Mouse (Mus musculus): ENCODE measurements around the gene Csnk1g1. TPM values are rescaled to one million over a fixed set of nuclear protein-coding genes. Genes with fewer than 3 reads are reported as not detected.
A peak's percentile ranks its signal among the peaks of the same experiment; 100 is the strongest.

Gene Csnk1g1
- polyA plus RNA-seq (2015; fragmentation: Nextera tagmentation; extraction: Ambion mirVana), result 13.6 and 14.7 TPM in 2 replicates

GRCm38 (mm10) chr9:65908394-65909300 lies at the start of gene Csnk1g1, which contains the start of gene Trip4:
Gene Csnk1g1 (plus strand): TSS chr9:65908924.
Gene Trip4 (minus strand): TSS chr9:65908794.
- Histone ChIP-seq H3K4me2 (peak within 1 kb of the TSS; percentile 78), H3K27me3 (no peaks in the 10 kb centered on the region), H3K27ac (peak within 1 kb of the TSS; percentile 94), H3K36me3 (peaks cover 14% of the 10 kb centered on the region), H3K9me3 (no peaks in the 10 kb centered on the region), H3K4me3 (peak within 1 kb of the TSS; percentile 86), H3K9ac (peak within 1 kb of the TSS; percentile 83), H3K4me1 (peaks cover 10% of the 10 kb centered on the region; the same call in 1 of the 2 replicates)
- peak; percentile 99 for ATAC-seq (ENCODE audit: borderline replicate concordance, extremely low read depth, low FRiP score, low TSS enrichment)
- WGBS, result under 1% methylated on average over 38 of the region's 38 CpGs

GRCm38 (mm10) chr9:65859656-65860055 lies 49.1 kb upstream of the Csnk1g1 start:
- H3K4me2 ChIP-seq, result no peak overlapping the region
- no peak for ATAC-seq (ENCODE audit: borderline replicate concordance, extremely low read depth, low FRiP score, low TSS enrichment)
- no peak overlapping the region for H3K4me3 ChIP-seq
- H3K4me1 ChIP-seq, result no peaks in the 10 kb centered on the region
- H3K9me3 ChIP-seq, result no peaks in the 10 kb centered on the region
- peaks cover 49% of the 10 kb centered on the region for H3K36me3 ChIP-seq
- H3K9ac ChIP-seq, result no peak overlapping the region
- WGBS, result 58% methylated on average over 1 of the region's 1 CpGs
- H3K27me3 ChIP-seq, result no peaks in the 10 kb centered on the region
- H3K27ac ChIP-seq, result no peak overlapping the region

- Histone ChIP-seq H3K9ac (peak overlapping the region; percentile 65), H3K4me1 (peaks cover 12% of the 10 kb centered on the region; the same call in 1 of the 2 replicates), H3K27ac (peak overlapping the region; percentile 83), H3K4me2 (peak overlapping the region; percentile 74), H3K9me3 (no peaks in the 10 kb centered on the region), H3K27me3 (no peaks in the 10 kb centered on the region), H3K36me3 (peaks cover 6% of the 10 kb centered on the region), H3K4me3 (peak overlapping the region; percentile 58)
- under 1% methylated on average over 37 of the region's 37 CpGs for WGBS
- ATAC-seq (ENCODE audit: borderline replicate concordance, extremely low read depth, low FRiP score, low TSS enrichment), result peak; percentile 97
Observed at GRCm38 (mm10) chr9:65884564-65885315, 24.0 kb upstream of the Csnk1g1 start.

GRCm38 (mm10) chr9:65890143-65890628 lies 18.5 kb upstream of the Csnk1g1 start, which contains the start of gene Pclaf:
Gene Pclaf (plus strand): TSS chr9:65890237.
- Histone ChIP-seq H3K36me3 (peaks cover 18% of the 10 kb centered on the region), H3K4me2 (peak within 1 kb of the TSS; percentile 86), H3K9ac (peak within 1 kb of the TSS; percentile 71), H3K27ac (peak within 1 kb of the TSS; percentile 49), H3K27me3 (no peaks in the 10 kb centered on the region), H3K4me3 (peak within 1 kb of the TSS; percentile 62), H3K9me3 (no peaks in the 10 kb centered on the region), H3K4me1 (peaks cover 21% of the 10 kb centered on the region)
- WGBS, result 0% methylated on average over 21 of the region's 21 CpGs
- peak; percentile 97 for ATAC-seq (ENCODE audit: borderline replicate concordance, extremely low read depth, low FRiP score, low TSS enrichment)

GRCm38 (mm10) chr9:65891126-65891525 lies 17.6 kb upstream of the Csnk1g1 start:
- Histone ChIP-seq H3K4me2 (peak overlapping the region; percentile 86), H3K4me1 (peaks cover 15% of the 10 kb centered on the region), H3K9ac (peak overlapping the region; percentile 71), H3K4me3 (peak overlapping the region; percentile 62), H3K27me3 (no peaks in the 10 kb centered on the region), H3K36me3 (peaks cover 25% of the 10 kb centered on the region), H3K27ac (0 out of 2 replicates have a peak overlapping the region, but pooled peaks have one; percentile 29), H3K9me3 (no peaks in the 10 kb centered on the region)
- under 1% methylated on average over 5 of the region's 5 CpGs for WGBS
- no peak for ATAC-seq (ENCODE audit: borderline replicate concordance, extremely low read depth, low FRiP score, low TSS enrichment)

GRCm38 (mm10) chr9:65896977-65897376 lies 11.7 kb upstream of the Csnk1g1 start:
- Histone ChIP-seq H3K9ac (no peak overlapping the region), H3K4me3 (no peak overlapping the region), H3K27me3 (no peaks in the 10 kb centered on the region), H3K36me3 (peaks cover 52% of the 10 kb centered on the region), H3K4me2 (no peak overlapping the region), H3K4me1 (peaks cover 6% of the 10 kb centered on the region), H3K9me3 (no peaks in the 10 kb centered on the region), H3K27ac (no peak overlapping the region)
- 79% methylated on average over 2 of the region's 2 CpGs for WGBS
- ATAC-seq (ENCODE audit: borderline replicate concordance, extremely low read depth, low FRiP score, low TSS enrichment), result no peak

GRCm38 (mm10) chr9:65902879-65903278 lies 5.8 kb upstream of the Csnk1g1 start:
- no peaks in the 10 kb centered on the region for H3K9me3 ChIP-seq
- WGBS, result 96% methylated on average over 3 of the region's 3 CpGs
- H3K4me3 ChIP-seq, result no peak overlapping the region
- peaks cover 39% of the 10 kb centered on the region for H3K36me3 ChIP-seq
- H3K9ac ChIP-seq, result no peak overlapping the region
- ATAC-seq (ENCODE audit: borderline replicate concordance, extremely low read depth, low FRiP score, low TSS enrichment), result no peak
- H3K4me1 ChIP-seq, result peaks cover 3% of the 10 kb centered on the region; the same call in 1 of the 2 replicates
- H3K27ac ChIP-seq, result no peak overlapping the region
- H3K4me2 ChIP-seq, result no peak overlapping the region
- H3K27me3 ChIP-seq, result no peaks in the 10 kb centered on the region

GRCm38 (mm10) chr9:65903419-65903818 lies 5.3 kb upstream of the Csnk1g1 start:
- Histone ChIP-seq H3K9ac (no peak overlapping the region), H3K4me1 (peaks cover 5% of the 10 kb centered on the region; the same call in 1 of the 2 replicates), H3K27ac (no peak overlapping the region), H3K27me3 (no peaks in the 10 kb centered on the region), H3K4me3 (no peak overlapping the region), H3K4me2 (no peak overlapping the region), H3K36me3 (peaks cover 38% of the 10 kb centered on the region), H3K9me3 (no peaks in the 10 kb centered on the region)
- ATAC-seq (ENCODE audit: borderline replicate concordance, extremely low read depth, low FRiP score, low TSS enrichment), result no peak

GRCm38 (mm10) chr9:65909301-65909801 lies 627 bp downstream of the Csnk1g1 start:
- H3K27ac ChIP-seq, result peak overlapping the region; percentile 94
- H3K4me1 ChIP-seq, result peaks cover 10% of the 10 kb centered on the region; the same call in 1 of the 2 replicates
- under 1% methylated on average over 34 of the region's 34 CpGs for WGBS
- H3K9ac ChIP-seq, result peak overlapping the region; percentile 83
- ATAC-seq (ENCODE audit: borderline replicate concordance, extremely low read depth, low FRiP score, low TSS enrichment), result peak; percentile 58
- H3K36me3 ChIP-seq, result peaks cover 9% of the 10 kb centered on the region
- H3K4me3 ChIP-seq, result peak overlapping the region; percentile 86
- H3K9me3 ChIP-seq, result no peaks in the 10 kb centered on the region
- H3K27me3 ChIP-seq, result no peaks in the 10 kb centered on the region
- peak overlapping the region; percentile 78 for H3K4me2 ChIP-seq

- ATAC-seq (ENCODE audit: borderline replicate concordance, extremely low read depth, low FRiP score, low TSS enrichment), result no peak
- H3K4me3 ChIP-seq, result peak overlapping the region; percentile 86
Observed at GRCm38 (mm10) chr9:65909837-65910236, 1.1 kb downstream of the Csnk1g1 start.

GRCm38 (mm10) chr9:65913976-65914375 lies 5.3 kb downstream of the Csnk1g1 start:
- 80% methylated on average over 2 of the region's 2 CpGs for WGBS
- Histone ChIP-seq H3K4me2 (no peak overlapping the region), H3K27me3 (no peaks in the 10 kb centered on the region), H3K27ac (no peak overlapping the region), H3K9ac (no peak overlapping the region), H3K36me3 (no peaks in the 10 kb centered on the region), H3K9me3 (no peaks in the 10 kb centered on the region), H3K4me1 (peaks cover 6% of the 10 kb centered on the region; the same call in 1 of the 2 replicates), H3K4me3 (no peak overlapping the region)
- no peak for ATAC-seq (ENCODE audit: borderline replicate concordance, extremely low read depth, low FRiP score, low TSS enrichment)

More at GRCm38 (mm10) chr9:65909837-65910236, 1.1 kb downstream of the Csnk1g1 start:
- no peaks in the 10 kb centered on the region for H3K27me3 ChIP-seq
- H3K4me2 ChIP-seq, result peak overlapping the region; percentile 78
- H3K36me3 ChIP-seq, result peaks cover 7% of the 10 kb centered on the region
- H3K27ac ChIP-seq, result peak overlapping the region; percentile 94
- peaks cover 10% of the 10 kb centered on the region; the same call in 1 of the 2 replicates for H3K4me1 ChIP-seq
- H3K9me3 ChIP-seq, result no peaks in the 10 kb centered on the region
- WGBS, result 7% methylated on average over 4 of the region's 4 CpGs
- H3K9ac ChIP-seq, result peak overlapping the region; percentile 83
